Mouse (Mus musculus) erythroblast, embryonic 14.5 days (primary cell): ENCODE data around the gene Lsm3.

Experiments
- GATA1 ChIP-seq: IDR thresholded peaks from 2 replicates; pipeline ENCODE4 v1.6.1; 2012; ENCODE audit warnings: low read length, inconsistent platforms, mixed read lengths
- TAL1 ChIP-seq: IDR thresholded peaks from 3 replicates; pipeline ENCODE4 v1.6.1; 2012; ENCODE audit warnings: low read length, inconsistent platforms, mixed read lengths

- TF ChIP-seq GATA1 (no peak), TAL1 (no peak)
Observed at GRCm38 (mm10) chr6:91491004-91491403, 24.7 kb upstream of the Lsm3 start.
